In the genomic region with DNA sequence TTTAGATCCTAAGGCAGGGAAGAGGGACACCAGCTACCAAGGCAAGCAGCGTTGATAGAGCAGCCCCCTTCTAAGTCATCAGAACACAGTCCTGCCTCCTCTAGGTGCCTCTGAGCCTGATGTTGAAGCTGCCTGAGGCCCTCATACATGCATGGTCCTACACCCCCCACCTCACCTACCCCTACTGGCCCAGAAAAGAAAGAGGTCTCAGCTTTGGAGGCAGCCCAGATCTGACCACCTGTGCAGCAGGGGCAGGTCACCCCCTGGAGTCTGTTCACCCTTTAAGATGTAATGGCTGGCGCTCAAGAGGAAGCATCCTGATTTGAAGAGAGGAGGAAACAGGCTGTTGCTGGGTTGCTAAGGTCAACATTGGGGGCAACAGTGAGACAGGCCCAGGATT, we compare ENCODE assay signal across 29 mouse cellular contexts.
A peak's percentile ranks its signal among the peaks of the same experiment; 100 is the strongest.
DNase-seq lines count a peak whose midpoint lies in the region; ATAC-seq and TF ChIP-seq lines count a peak whose summit lies in the region.
"Had no signal": no experiment of that assay in that cellular context is flagged by ENCODE, and none has a peak within 500 bp of the region (broad histone marks: within the 10 kb centered on the region; RNA-seq: fewer than 3 reads in every experiment).

No protein-coding gene starts in this region.

- WGBS in heart, embryonic 11.5 days (ENCODE audit: insufficient replicate concordance): 62% methylated on average over 2 of the region's 2 CpGs
- WGBS in heart, embryonic 16.5 days: 63% methylated on average over 2 of the region's 2 CpGs

- no peak overlapping the region for H3K4me2 ChIP-seq in heart, embryonic 11.5 days
- H3K4me2 ChIP-seq in heart, embryonic 16.5 days (ENCODE audit: low read depth, low read length): no peak overlapping the region
- H3K4me2 ChIP-seq: embryonic facial prominence, embryonic 12.5 days; hindbrain, embryonic 15.5 days; liver, embryonic 12.5 days; neural tube, embryonic 15.5 days; stomach, embryonic 15.5 days had no signal

- H3K27me3 ChIP-seq in heart, embryonic 11.5 days (ENCODE audit: control insufficient read depth, insufficient read depth, low read length): no peaks in the 10 kb centered on the region
- H3K27me3 ChIP-seq in heart, embryonic 16.5 days (ENCODE audit: control insufficient read depth, insufficient read depth, low read length): no peaks in the 10 kb centered on the region
- H3K27me3 ChIP-seq: CH12.LX; embryonic facial prominence, embryonic 12.5 days; hindbrain, embryonic 15.5 days; neural tube, embryonic 15.5 days; stomach, embryonic 15.5 days had no signal

- H3K4me3 ChIP-seq in heart, embryonic 11.5 days (ENCODE audit: low read depth, low read length): no peak overlapping the region
- no peak overlapping the region for H3K4me3 ChIP-seq in layer of hippocampus, adult 2 months
- H3K4me3 ChIP-seq in heart, embryonic 16.5 days (ENCODE audit: low read length): no peak overlapping the region
- H3K4me3 ChIP-seq: embryonic facial prominence, embryonic 12.5 days; hindbrain, embryonic 10.5 days; hindbrain, embryonic 15.5 days; liver, embryonic 12.5 days; neural tube, embryonic 15.5 days; stomach, embryonic 15.5 days had no signal

- no peaks in the 10 kb centered on the region for H3K36me3 ChIP-seq in heart, embryonic 11.5 days (ENCODE audit: control insufficient read depth, insufficient read depth, low read length)
- H3K36me3 ChIP-seq in heart, embryonic 16.5 days (ENCODE audit: control insufficient read depth, insufficient read depth): no peaks in the 10 kb centered on the region
- H3K36me3 ChIP-seq: embryonic facial prominence, embryonic 12.5 days; hindbrain, embryonic 10.5 days; hindbrain, embryonic 15.5 days; liver, embryonic 12.5 days; neural tube, embryonic 15.5 days; stomach, embryonic 15.5 days had no signal

- TF ChIP-seq CTCF in layer of hippocampus, adult 2 months (conservative IDR thresholded peaks at IDR 0.05): no peak

- 0 out of 2 replicates have a peak, but pooled peaks have one; percentile 5 for ATAC-seq in frontal cortex, adult (ENCODE audit: low TSS enrichment)
- ATAC-seq in heart, embryonic 11.5 days (replicated peaks; ENCODE audit: insufficient number of reproducible peaks, low FRiP score, low TSS enrichment): no peak
- ATAC-seq in heart, embryonic 16.5 days (replicated peaks; ENCODE audit: extremely low read depth, insufficient read depth, low FRiP score): no peak
- ATAC-seq: activated CD4-positive, CD25-positive, alpha-beta regulatory T cell, adult 4 months; forebrain, postnatal 0 days; inflammation-experienced regulatory T-cells, adult 6 months; liver, embryonic 12.5 days; liver, postnatal 0 days; lung, postnatal 0 days had no signal

- peak overlapping the region; percentile 92 for H3K27ac ChIP-seq in heart, embryonic 11.5 days (ENCODE audit: low read depth, low read length)
- peak overlapping the region; percentile 54; the same call in 1 of the 2 replicates for H3K27ac ChIP-seq in layer of hippocampus, adult 2 months
- peak overlapping the region; percentile 93 for H3K27ac ChIP-seq in heart, embryonic 16.5 days (ENCODE audit: low read length)
- H3K27ac ChIP-seq: embryonic facial prominence, embryonic 12.5 days; liver, embryonic 12.5 days; neural tube, embryonic 15.5 days; stomach, embryonic 15.5 days had no signal

- H3K4me1 ChIP-seq in heart, embryonic 11.5 days (ENCODE audit: control insufficient read depth, insufficient read depth, low read length): peaks cover 62% of the 10 kb centered on the region
- H3K4me1 ChIP-seq in heart, embryonic 16.5 days (ENCODE audit: control insufficient read depth, insufficient read depth, low read length): peaks cover 50% of the 10 kb centered on the region
- H3K4me1 ChIP-seq: stomach, embryonic 15.5 days had no signal

- no peaks in the 10 kb centered on the region for H3K9me3 ChIP-seq in heart, embryonic 11.5 days (replicated peaks; ENCODE audit: control insufficient read depth, low read length)
- no peaks in the 10 kb centered on the region for H3K9me3 ChIP-seq in heart, embryonic 16.5 days (replicated peaks; ENCODE audit: control insufficient read depth, low read length)
- H3K9me3 ChIP-seq: embryonic facial prominence, embryonic 12.5 days; hindbrain, embryonic 10.5 days; hindbrain, embryonic 15.5 days; liver, embryonic 12.5 days; neural tube, embryonic 15.5 days; stomach, embryonic 15.5 days had no signal

- peak overlapping the region; percentile 8; the same call in 1 of the 2 replicates for H3K9ac ChIP-seq in heart, embryonic 11.5 days (ENCODE audit: low read depth, low read length)
- peak overlapping the region; percentile 8; the same call in 1 of the 2 replicates for H3K9ac ChIP-seq in heart, embryonic 16.5 days (ENCODE audit: low read length)
- H3K9ac ChIP-seq: embryonic facial prominence, embryonic 12.5 days; forebrain, postnatal 0 days; hindbrain, embryonic 15.5 days; liver, embryonic 12.5 days; liver, postnatal 0 days; neural tube, embryonic 15.5 days; stomach, embryonic 15.5 days had no signal

- no peak for DNase-seq in frontal cortex, postnatal 10 days (ENCODE audit: low spot score in 2 of 2)
- DNase-seq in heart, postnatal 4 days: no peak
- no peak for DNase-seq in layer of hippocampus, adult 2 months (ENCODE audit: low spot score in 2 of 2)
- DNase-seq in layer of hippocampus, adult 18-20 months (ENCODE audit: low spot score in 2 of 2): no peak
- DNase-seq in lung, adult 18-20 months: no peak
- DNase-seq: adrenal gland, adult 8-10 months; cerebellum, adult 11 months; cerebellum, postnatal 36 days; embryo, embryonic 11 days; forebrain, postnatal 0 days; kidney, adult 11 months; kidney, postnatal 14 days; left cerebral cortex, postnatal 4 days; liver, postnatal 0 days; lung, postnatal 4 days; midbrain, embryonic 14.5 days had no signal
